Mouse (Mus musculus) G1E (cell line): ENCODE data around the gene Olfr1340. TPM values are rescaled to one million over a fixed set of nuclear protein-coding genes. Genes with fewer than 3 reads are reported as not detected.

ENCODE experiments used
- ATAC-seq: 2 replicates; pipeline ENCODE4 v1.8.0; 2016; ENCODE audit warnings: mild to moderate bottlenecking; ENCODE audit not compliant: insufficient number of reproducible peaks, poor library complexity, low FRiP score, severe bottlenecking; ENCODE audit errors: extremely low read depth
- DNase-seq: peaks from one replicate; pipeline ENCODE4 v3.0.0; 2012; ENCODE audit warnings: low spot score
- H3K27me3 ChIP-seq: 2 replicates; pipeline ENCODE4 v1.6.1; 2012; ENCODE audit warnings: mild to moderate bottlenecking, low read length, inconsistent platforms; ENCODE audit not compliant: insufficient read depth
- H3K36me3 ChIP-seq: replicated peaks from 2 replicates; pipeline ENCODE3; 2012; ENCODE audit warnings: mild to moderate bottlenecking, inconsistent platforms
- H3K4me1 ChIP-seq: 2 replicates; pipeline ENCODE4 v1.6.1; 2012; ENCODE audit warnings: low read depth, low read length, inconsistent platforms, mixed read lengths; ENCODE audit not compliant: insufficient read depth
- H3K4me3 ChIP-seq: 2 replicates; pipeline ENCODE4 v1.5.1; 2012; ENCODE audit warnings: low read depth, mild to moderate bottlenecking, inconsistent platforms, low read length, moderate library complexity, mixed read lengths
- H3K9me3 ChIP-seq: replicated peaks from 2 replicates; pipeline ENCODE4 v1.6.1; 2012; ENCODE audit warnings: inconsistent platforms
- CTCF ChIP-seq: IDR thresholded peaks from 2 replicates; pipeline ENCODE4 v1.5.1; 2012; ENCODE audit warnings: low read depth, low read length, inconsistent platforms, mixed read lengths
- GATA1 ChIP-seq: IDR thresholded peaks from 2 replicates; pipeline ENCODE4 v1.6.1; 2012; ENCODE audit warnings: borderline replicate concordance, low read length, inconsistent platforms, mixed read lengths
- GATA2 ChIP-seq: IDR thresholded peaks from 2 replicates; pipeline ENCODE4 v1.6.1; 2012; ENCODE audit warnings: low read depth, low read length, inconsistent platforms, borderline replicate concordance
- POLR2AphosphoS5 ChIP-seq: IDR thresholded peaks from 2 replicates; pipeline ENCODE4 v1.6.1; 2012; ENCODE audit warnings: low read depth, low read length, inconsistent platforms; ENCODE audit not compliant: insufficient replicate concordance
- TAL1 ChIP-seq: conservative IDR thresholded peaks from 2 replicates; pipeline ENCODE4 v1.6.1; 2012; ENCODE audit warnings: low read depth, low read length, inconsistent platforms, mixed read lengths
- polyA plus RNA-seq: library from polyadenylated mRNA; stranded (reverse); fragments of >175 nt; gene quantifications from 2 replicates; pipeline ENCODE4 v1.2.3, GENCODE M21; 2012
- total RNA-seq, 2 experiments: library from RNA; stranded (forward) in 1 of 2; stranded (reverse) in 1 of 2; fragments of 200-1000 nt in 1 of 2; fragments of >200 nt in 1 of 2; fragmentation: Nextera tagmentation in 1 of 2; gene quantifications; 2 replicates each; pipeline ENCODE4 v1.2.3; 2014 to 2017

Gene Olfr1340
- not detected in 2 replicates for total RNA-seq (2014; fragmentation: Nextera tagmentation)
- 0.05 TPM in 1 of 2 replicates, not detected in the other for total RNA-seq (2017)
- polyA plus RNA-seq: not detected in 2 replicates

DNA sequence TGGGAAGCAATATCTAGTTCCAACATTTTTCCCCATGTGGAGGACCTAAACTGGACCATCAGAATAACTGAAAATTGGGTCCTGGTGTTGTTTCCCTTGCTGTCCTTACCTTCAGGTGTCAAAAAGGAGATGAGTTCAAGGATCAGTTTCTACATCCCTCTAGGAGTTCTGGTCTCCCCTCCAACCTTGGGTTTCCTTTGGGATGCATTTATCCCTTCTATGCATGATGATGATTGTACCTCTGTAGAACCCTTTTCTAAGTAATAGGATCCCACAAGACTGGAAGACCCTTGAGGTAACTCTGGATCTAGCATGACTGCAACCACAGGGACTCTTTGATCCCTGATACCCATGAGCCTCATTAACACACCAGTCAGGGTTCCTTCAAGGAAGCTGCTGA lies at the start of gene Olfr1340:
Olfr1340 (plus strand) TSS at position 301 of the 400 bp plus-strand sequence.
- DNase-seq (no peak), ATAC-seq (no peak)
- Histone ChIP-seq H3K36me3 (no peaks in the 10 kb centered on the region), H3K4me3 (no peak within 1 kb of the TSS), H3K4me1 (no peaks in the 10 kb centered on the region), H3K27me3 (no peaks in the 10 kb centered on the region), H3K9me3 (no peaks in the 10 kb centered on the region)
- TF ChIP-seq CTCF (no peak), GATA2 (no peak)

DNA sequence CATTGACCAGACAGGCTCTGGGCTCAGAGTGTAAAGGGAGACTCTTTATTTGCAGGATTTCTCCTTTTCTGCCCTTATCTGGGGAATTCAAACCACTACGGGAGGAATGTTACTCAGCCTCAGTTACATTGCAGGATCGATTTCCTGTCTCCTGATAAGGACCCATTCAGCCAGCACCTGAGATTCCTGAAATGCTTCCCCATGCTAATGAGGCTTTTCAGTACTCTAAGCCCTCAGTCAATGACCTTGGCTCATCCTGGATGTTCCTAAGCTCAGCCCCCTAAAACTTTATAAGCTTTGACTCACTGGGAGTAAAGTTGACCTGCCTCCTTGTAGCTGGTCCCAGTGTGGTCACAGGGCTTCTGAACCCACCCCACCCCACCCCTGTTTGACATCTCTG lies 32.9 kb upstream of the Olfr1340 start:
- Histone ChIP-seq H3K4me3 (no peak overlapping the region), H3K9me3 (no peaks in the 10 kb centered on the region), H3K27me3 (peaks cover 2% of the 10 kb centered on the region), H3K36me3 (no peaks in the 10 kb centered on the region), H3K4me1 (no peaks in the 10 kb centered on the region)
- DNase-seq (no peak), ATAC-seq (no peak)
- TF ChIP-seq GATA2 (no peak), GATA1 (no peak), POLR2AphosphoS5 (no peak), CTCF (no peak), TAL1 (no peak)

DNA sequence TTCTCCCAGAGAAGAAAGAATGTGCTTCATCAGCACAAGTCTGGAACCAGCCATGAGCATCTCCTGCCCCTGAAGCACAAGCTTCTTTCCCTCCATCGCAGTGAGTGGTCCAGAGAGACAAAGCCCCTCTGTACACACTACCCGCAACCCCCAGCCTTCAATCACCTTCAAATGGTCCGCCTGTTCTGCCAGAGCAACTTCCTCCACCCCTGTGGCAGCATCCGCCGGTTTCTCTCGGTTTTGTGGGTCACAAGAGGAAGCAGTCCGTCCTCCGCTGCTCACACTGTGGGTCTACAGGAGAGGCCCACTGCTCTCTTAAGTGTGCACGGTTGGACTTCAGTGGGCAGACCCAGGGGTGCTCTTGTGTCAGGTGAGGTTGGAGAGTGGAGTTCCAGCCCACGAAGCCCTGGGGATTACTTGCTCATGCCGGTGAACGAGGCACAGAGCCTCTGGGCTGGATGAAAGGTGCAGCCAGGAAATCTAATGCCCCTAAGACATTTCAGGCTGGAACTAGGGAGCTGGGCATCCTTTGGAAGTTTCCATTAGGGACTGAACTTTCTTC lies 27.4 kb upstream of the Olfr1340 start, which contains the start of gene Olfr1342:
Olfr1342 (minus strand) TSS at position 345 of the 562 bp plus-strand sequence.
- Histone ChIP-seq H3K4me3 (no peak within 1 kb of the TSS), H3K27me3 (peaks cover 18% of the 10 kb centered on the region), H3K36me3 (no peaks in the 10 kb centered on the region), H3K9me3 (no peaks in the 10 kb centered on the region), H3K4me1 (no peaks in the 10 kb centered on the region)
- ATAC-seq: no peak; the same call in 1 of the 2 replicates
- TF ChIP-seq TAL1 (no peak), CTCF (no peak), GATA1 (no peak), GATA2 (no peak), POLR2AphosphoS5 (no peak)
- no peak for DNase-seq

DNA sequence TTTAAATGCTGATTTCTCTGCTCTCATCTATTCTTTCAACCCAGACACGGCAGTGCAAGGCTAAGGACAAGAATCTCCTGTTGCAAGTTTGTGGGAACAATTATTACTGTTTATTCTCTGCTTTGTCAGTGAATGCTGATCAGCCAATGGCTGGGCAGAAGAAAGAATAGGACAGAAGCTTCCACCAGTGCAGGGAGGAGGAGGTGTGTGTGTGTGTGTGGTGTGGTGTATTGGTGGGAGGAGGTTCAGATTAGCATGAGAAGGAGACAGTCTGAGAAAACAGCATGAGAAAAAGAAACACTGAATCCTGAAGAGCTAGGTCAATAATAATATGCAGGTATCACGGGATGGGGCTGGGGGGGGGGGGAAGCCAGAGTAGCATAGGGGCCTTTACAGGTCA lies 26.1 kb upstream of the Olfr1340 start:
- no peak for DNase-seq
- ATAC-seq: no peak
- no peak for TF ChIP-seq GATA1

DNA sequence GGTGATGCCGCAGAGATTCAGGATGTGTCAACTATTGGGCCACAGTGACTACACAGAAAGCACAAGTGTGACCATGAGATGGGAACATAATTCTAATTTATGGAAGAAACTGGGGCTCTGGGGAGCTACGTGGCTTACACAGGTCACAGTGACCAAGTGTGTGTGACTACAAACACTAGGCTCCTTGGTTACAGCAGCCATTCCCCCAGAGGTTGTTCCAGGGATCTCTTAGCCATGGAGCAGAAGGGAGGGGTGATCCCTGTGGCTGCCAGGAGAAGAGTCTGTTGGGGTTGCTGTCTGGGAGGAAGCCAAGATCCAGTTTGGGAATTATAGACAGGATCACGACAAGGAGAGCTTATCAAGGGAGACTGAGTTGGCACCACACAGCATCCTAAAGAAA lies 16.7 kb upstream of the Olfr1340 start, which contains the start of gene Olfr1341:
Olfr1341 (plus strand) TSS at position 301 of the 400 bp plus-strand sequence.
- Histone ChIP-seq H3K27me3 (peaks cover 4% of the 10 kb centered on the region; the same call in 1 of the 2 replicates), H3K36me3 (no peaks in the 10 kb centered on the region), H3K9me3 (no peaks in the 10 kb centered on the region), H3K4me1 (no peaks in the 10 kb centered on the region), H3K4me3 (no peak within 1 kb of the TSS)
- DNase-seq (no peak), ATAC-seq (no peak)
- no peak for TF ChIP-seq GATA1

More for the DNA sequence above, 26.1 kb upstream of the Olfr1340 start:
- no peak overlapping the region for H3K4me3 ChIP-seq
- no peaks in the 10 kb centered on the region for H3K4me1 ChIP-seq
- H3K36me3 ChIP-seq: no peaks in the 10 kb centered on the region
- no peaks in the 10 kb centered on the region for H3K9me3 ChIP-seq
- peaks cover 18% of the 10 kb centered on the region for H3K27me3 ChIP-seq

DNA sequence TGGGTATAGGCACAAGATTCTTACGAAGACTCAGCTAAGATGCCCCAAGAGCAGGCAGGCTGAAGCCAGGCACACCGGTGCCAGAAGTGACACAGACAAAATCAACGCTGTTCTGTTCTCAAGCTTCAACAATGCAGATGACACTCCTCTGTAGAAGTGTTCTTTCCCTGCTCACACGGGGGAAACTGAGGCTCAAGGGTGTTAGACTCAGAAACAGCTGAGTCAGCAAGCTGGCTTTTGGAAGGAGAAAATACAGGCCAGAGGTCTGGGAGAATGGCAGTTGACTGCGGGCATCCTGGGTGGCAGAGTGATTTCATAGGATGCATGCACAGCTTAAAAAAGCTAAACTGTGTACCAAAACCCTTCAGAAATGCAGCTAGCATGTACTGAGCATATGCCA lies 11.9 kb upstream of the Olfr1340 start:
- Histone ChIP-seq H3K36me3 (no peaks in the 10 kb centered on the region), H3K9me3 (no peaks in the 10 kb centered on the region), H3K27me3 (peaks cover 8% of the 10 kb centered on the region; the same call in 1 of the 2 replicates), H3K4me1 (no peaks in the 10 kb centered on the region), H3K4me3 (no peak overlapping the region)
- no peak for TF ChIP-seq CTCF
- no peak for TF ChIP-seq GATA1
- no peak for TF ChIP-seq GATA2
- no peak for TF ChIP-seq POLR2AphosphoS5
- no peak for TF ChIP-seq TAL1
- no peak for DNase-seq
- no peak for ATAC-seq

DNA sequence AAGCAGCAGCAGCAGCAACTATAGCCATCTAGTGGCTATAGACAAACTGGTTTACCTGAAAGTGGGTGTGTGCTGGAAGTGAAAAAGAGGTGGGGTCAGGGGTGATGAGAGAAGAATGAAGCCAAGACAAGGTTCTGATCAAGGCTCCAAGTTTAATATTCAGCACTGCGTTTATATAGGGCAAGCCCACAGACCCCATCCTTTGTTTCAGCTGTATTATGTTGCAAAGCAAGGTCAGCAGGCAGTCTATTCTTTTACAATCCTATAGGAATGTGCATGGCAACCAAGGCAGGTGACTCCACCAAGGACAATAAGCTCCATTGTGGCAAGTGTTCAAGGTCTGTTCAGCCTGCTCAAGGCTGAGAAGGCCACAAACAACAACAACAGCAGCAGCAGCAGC lies 8.3 kb upstream of the Olfr1340 start:
- H3K27me3 ChIP-seq: peaks cover 14% of the 10 kb centered on the region; the same call in 1 of the 2 replicates
- no peak for DNase-seq
- no peaks in the 10 kb centered on the region for H3K4me1 ChIP-seq
- TF ChIP-seq CTCF (no peak), GATA2 (no peak), TAL1 (no peak), GATA1 (no peak), POLR2AphosphoS5 (no peak)
- ATAC-seq: no peak
- H3K9me3 ChIP-seq: no peaks in the 10 kb centered on the region
- no peaks in the 10 kb centered on the region for H3K36me3 ChIP-seq
- no peak overlapping the region for H3K4me3 ChIP-seq
